Mouse (Mus musculus): ENCODE data around the gene Chst3.

DNA sequence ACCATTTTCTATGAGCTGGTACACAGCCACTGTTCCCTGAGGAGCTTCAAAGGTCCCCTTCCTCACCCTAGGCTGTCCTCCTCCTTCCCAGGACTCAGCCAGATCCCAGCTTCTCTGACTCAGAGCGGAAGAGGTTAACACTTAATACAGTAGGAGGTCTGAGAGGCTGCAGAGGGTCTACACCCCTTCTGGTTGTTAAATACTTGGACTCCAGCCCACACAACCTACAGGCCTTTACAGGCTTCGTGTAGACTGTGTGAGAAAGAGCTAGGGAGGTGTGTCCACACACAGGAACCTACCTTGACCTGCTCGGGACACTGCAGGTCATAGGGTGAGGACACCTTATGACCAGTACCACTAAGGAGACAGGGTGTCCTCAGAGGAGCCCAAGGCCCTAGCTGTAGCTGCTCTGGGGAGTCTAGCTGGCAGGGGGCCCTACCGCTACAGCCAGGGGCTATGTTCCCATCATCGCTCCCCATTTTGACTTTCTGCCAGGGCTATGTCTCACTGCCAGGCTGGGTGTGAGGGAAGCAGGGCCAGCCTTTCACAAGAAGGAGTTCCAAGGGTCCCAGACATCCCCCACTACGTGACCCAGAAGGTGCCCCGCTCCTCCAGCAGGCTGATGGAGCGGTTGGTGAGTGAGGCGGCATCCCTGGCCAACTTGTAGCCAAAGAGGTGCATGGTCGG lies 33.9 kb downstream of the Chst3 start:
- TF ChIP-seq CTCF (IDR thresholded peaks at IDR 0.05; ENCODE audit: low read depth, low read length): no peak
- no peak for TF ChIP-seq POLR2A (IDR thresholded peaks at IDR 0.05; ENCODE audit: insufficient read depth, low read length)
